Mouse (Mus musculus) hindbrain, embryonic 12.5 days (tissue): ENCODE results near the gene Uckl1. TPM values are rescaled to one million over a fixed set of nuclear protein-coding genes. Genes with fewer than 3 reads are reported as not detected.

Experiments used
- ATAC-seq: fragments of 200-750 bp; cut with Nextera tagmentation; 2 replicates; pipeline ENCODE4 v1.8.0; 2017; ENCODE audit warnings: moderate TSS enrichment; ENCODE audit not compliant: low FRiP score
- H3K27ac ChIP-seq: fragments of 300-500 bp; sonication (generic); 2 replicates; pipeline ENCODE4 v1.5.1; 2016; ENCODE audit warnings: mild to moderate bottlenecking
- H3K27me3 ChIP-seq: fragments of 300-500 bp; sonication (generic); 2 replicates; pipeline ENCODE4 v1.6.1; 2016; ENCODE audit warnings: mild to moderate bottlenecking
- H3K36me3 ChIP-seq: fragments of 300-500 bp; sonication (generic); 2 replicates; pipeline ENCODE4 v1.6.1; 2016; ENCODE audit warnings: mild to moderate bottlenecking
- H3K4me1 ChIP-seq: fragments of 300-500 bp; sonication (generic); 2 replicates; pipeline ENCODE4 v1.6.1; 2016
- H3K4me2 ChIP-seq: fragments of 300-500 bp; sonication (generic); replicated peaks from 2 replicates; pipeline ENCODE4 v1.6.1; 2016; ENCODE audit warnings: mild to moderate bottlenecking
- H3K4me3 ChIP-seq: fragments of 300-500 bp; sonication (generic); 2 replicates; pipeline ENCODE4 v1.5.1; 2016; ENCODE audit warnings: mild to moderate bottlenecking
- H3K9ac ChIP-seq: fragments of 300-500 bp; sonication (generic); 2 replicates; pipeline ENCODE4 v1.6.1; 2016; ENCODE audit warnings: mild to moderate bottlenecking, moderate library complexity
- H3K9me3 ChIP-seq: fragments of 300-500 bp; sonication (generic); replicated peaks from 2 replicates; pipeline ENCODE4 v1.6.1; 2016; ENCODE audit warnings: mild to moderate bottlenecking
- WGBS: fragments of 180-500 bp; shearing (Covaris S2); methylation state at CpG from one replicate; pipeline ENCODE4 v1.1.7; 2016; 5-methylcytosine and 5-hydroxymethylcytosine counted together
- polyA plus RNA-seq: library from polyadenylated mRNA; unstranded; fragments of >200 nt; fragmentation: Nextera tagmentation; extraction: Ambion mirVana; gene quantifications from 2 replicates; pipeline ENCODE4 v1.2.1, GENCODE M21; 2016

Gene Uckl1
- polyA plus RNA-seq, 1 experiment from 2014 or later = 64.2 TPM

DNA sequence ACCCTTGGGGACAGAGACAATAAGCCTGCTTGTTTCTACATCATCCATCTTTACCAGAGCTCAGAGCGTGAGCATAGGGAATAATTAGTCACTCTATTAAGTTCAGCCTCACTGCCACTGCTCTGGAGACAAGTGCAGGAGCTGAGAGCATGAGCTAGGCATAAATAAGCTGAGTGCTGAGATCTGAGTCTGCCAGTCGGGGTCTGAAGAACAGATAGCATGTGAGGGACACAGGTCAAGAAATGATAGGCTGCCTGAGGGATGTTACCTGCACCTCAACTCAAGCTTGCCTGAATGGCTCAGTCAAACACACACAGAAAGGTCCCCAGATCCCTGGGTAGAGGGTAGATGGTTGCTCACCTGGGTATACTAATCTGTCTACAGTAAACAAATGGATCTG, 7.6 kb downstream of the Uckl1 start:
- Histone ChIP-seq H3K4me3 (no peak overlapping the region), H3K4me2 (no peak overlapping the region), H3K9me3 (no peaks in the 10 kb centered on the region), H3K9ac (no peak overlapping the region), H3K27me3 (no peaks in the 10 kb centered on the region), H3K4me1 (peaks cover 22% of the 10 kb centered on the region), H3K27ac (0 out of 2 replicates have a peak overlapping the region, but pooled peaks have one; percentile 30), H3K36me3 (peaks cover 21% of the 10 kb centered on the region)
- WGBS = 65% methylated on average over 2 of the region's 2 CpGs
- no peak for ATAC-seq

DNA sequence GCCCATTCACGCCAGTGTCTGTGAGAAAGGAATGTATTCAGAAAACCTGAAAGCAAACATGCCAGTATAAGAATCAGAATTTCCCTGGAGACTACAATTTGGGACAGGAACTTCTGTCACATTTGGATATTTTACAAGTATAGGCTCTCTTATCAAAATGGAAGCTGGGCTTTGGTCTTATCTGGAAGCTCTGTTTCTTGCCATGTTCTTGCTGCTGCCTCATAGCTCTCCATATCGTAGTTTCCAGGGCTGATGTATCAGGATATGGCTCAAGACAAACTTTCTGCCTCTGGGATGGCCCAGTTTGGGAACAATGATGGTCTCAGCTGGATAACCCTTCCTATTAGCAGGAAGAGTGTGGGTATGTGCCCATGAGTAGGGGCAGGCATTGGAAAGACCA, 8.1 kb downstream of the Uckl1 start:
- no peak for ATAC-seq
- 93% methylated on average over 2 of the region's 2 CpGs for WGBS
- Histone ChIP-seq H3K4me3 (no peak overlapping the region), H3K4me2 (no peak overlapping the region), H3K4me1 (peaks cover 22% of the 10 kb centered on the region), H3K9ac (no peak overlapping the region), H3K9me3 (no peaks in the 10 kb centered on the region), H3K27ac (no peak overlapping the region), H3K27me3 (no peaks in the 10 kb centered on the region), H3K36me3 (peaks cover 24% of the 10 kb centered on the region)

DNA sequence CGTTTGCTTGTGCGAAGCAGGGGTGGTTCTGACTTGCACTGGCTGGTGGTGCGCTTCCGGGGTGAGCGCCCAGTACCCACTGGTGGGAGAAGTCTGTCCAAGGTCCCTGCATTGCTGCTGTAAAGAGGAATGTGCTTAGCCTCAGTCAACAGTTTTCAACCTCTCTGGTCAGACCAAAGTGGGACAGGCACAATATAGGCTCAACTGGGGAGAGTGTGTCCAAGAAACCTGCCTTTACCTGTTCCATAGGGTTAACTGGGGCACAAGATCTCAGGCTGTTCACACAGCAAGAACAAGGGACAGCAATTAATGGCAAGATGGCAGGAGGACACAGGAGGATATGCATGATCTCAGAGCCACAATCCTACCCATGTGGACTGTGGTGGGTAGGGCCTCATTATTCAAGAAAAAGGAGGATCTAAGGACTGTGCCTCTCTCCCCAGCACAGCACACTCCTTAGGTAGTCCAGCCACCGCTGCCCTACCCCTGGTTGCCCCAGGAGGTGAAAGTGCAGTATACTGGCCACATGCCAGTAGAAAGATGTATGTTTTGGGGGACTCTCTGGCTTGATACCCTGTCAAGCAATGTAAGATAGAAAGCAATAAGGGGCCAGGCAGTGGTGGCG, 9.7 kb downstream of the Uckl1 start:
- no peaks in the 10 kb centered on the region for H3K27me3 ChIP-seq
- no peak overlapping the region for H3K4me2 ChIP-seq
- no peak overlapping the region for H3K9ac ChIP-seq
- H3K36me3 ChIP-seq = peaks cover 24% of the 10 kb centered on the region
- no peak overlapping the region for H3K4me3 ChIP-seq
- no peaks in the 10 kb centered on the region for H3K9me3 ChIP-seq
- H3K27ac ChIP-seq = no peak overlapping the region
- WGBS = 94% methylated on average over 7 of the region's 7 CpGs
- no peak for ATAC-seq
- H3K4me1 ChIP-seq = peaks cover 13% of the 10 kb centered on the region

DNA sequence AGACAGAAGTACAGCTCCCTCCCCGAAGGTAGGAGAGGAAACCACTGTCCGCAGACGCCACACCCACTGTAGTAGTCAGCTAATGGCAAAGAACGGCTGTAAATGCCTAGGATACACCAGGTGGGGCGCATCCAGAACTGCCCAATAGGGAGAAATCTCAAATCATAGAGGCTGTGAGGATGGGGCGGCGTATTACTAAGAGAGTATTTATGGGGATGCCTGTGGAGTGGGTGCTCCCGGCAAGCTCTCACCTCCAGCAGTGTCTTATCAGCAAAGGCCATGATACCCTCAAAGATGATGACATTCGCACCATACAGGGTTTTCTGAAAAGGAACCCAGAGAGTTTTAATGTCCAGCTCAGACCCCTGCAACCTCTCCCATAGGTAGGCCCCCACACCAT, 10.7 kb downstream of the Uckl1 start:
- no peak overlapping the region for H3K27ac ChIP-seq
- no peak for ATAC-seq
- H3K9me3 ChIP-seq = no peaks in the 10 kb centered on the region
- no peak overlapping the region for H3K4me2 ChIP-seq
- no peak overlapping the region for H3K4me3 ChIP-seq
- peaks cover 29% of the 10 kb centered on the region for H3K36me3 ChIP-seq
- H3K27me3 ChIP-seq = no peaks in the 10 kb centered on the region
- WGBS = 92% methylated on average over 9 of the region's 9 CpGs
- no peak overlapping the region for H3K9ac ChIP-seq
- peaks cover 12% of the 10 kb centered on the region for H3K4me1 ChIP-seq

DNA sequence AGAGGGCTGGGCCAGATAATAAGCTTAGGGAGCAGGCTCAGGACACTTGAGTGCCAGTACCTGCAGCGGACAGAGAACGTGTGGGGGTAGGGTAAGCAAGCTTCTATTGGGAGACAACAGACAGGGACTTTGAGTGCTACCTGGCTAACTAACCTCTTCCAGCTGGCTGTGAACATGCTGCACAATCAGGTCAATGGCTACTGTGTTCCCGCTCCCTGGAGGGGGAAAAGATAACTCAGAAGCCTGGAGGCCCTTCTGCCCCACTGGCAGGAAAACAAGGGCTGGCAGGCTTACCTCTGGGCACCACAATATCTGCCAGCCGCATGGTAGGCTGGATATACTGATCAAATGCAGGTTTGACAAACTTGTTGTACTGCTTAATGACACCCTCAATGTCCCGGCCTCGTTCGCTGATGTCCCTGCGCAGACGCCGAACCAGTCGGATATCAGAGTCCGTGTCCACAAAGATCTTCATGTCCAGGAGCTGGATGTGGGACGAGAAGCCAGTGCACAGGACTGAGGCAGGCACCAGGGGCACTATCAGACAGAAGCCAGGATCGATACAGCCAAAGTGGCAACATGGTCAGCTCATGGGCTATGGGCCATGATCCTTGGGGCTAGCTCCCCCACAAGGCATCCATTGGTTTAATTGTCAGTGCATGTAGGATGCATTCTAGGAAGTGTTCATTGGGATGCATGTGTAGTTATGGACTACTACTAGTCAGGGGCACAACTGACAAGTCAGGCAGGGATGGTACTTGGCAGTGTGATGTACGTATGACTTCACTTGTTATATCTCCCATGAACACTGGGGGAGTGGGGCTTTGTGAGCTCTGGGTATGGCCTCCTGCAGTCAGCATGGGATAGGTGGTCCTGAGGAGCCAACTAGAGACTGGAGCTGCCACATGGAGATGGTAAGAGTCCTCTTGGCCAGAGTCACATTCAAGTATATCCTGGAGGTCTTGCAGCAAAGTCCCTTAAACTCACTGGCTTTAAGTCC, 11.5 kb downstream of the Uckl1 start:
- Histone ChIP-seq H3K27ac (no peak overlapping the region), H3K4me2 (no peak overlapping the region), H3K4me1 (peaks cover 8% of the 10 kb centered on the region), H3K27me3 (no peaks in the 10 kb centered on the region), H3K36me3 (peaks cover 29% of the 10 kb centered on the region), H3K9ac (no peak overlapping the region), H3K9me3 (no peaks in the 10 kb centered on the region), H3K4me3 (no peak overlapping the region)
- 94% methylated on average over 15 of the region's 15 CpGs for WGBS
- no peak for ATAC-seq

DNA sequence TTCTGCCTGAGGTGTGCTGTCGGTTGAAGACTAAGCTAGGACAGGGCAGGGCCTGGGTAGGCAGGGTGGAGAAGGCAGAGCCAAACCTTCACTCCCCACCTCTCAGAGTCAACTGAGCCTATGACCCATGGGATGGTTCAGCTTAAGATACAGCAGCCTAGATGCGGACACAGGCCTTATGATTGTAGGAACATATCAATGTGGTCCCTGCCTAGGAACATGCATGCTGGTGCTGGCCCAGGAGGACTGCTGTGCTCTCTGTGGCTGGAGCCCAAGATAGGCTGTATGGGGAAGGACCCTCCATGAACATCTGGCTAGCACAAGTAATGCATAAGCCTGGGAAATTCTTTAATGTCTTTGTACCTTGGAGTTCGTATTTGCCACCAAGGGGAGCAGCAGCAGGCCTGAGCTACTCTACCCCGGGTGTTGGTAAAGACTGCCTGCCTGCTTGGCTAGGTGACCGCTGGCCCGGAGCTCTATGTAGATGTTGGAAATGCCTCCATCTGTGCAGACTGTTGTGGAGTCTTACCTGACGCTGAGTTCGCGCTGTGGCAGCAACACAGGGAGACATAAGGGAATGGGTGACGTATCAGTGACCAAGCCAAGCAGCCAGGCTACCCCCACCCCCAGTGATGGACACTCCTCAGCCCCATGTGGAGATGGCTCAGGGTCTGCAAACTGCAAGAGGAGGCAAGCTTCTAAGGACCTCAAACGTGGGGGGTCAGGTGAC, 12.6 kb downstream of the Uckl1 start:
- no peak overlapping the region for H3K9ac ChIP-seq
- peaks cover 29% of the 10 kb centered on the region for H3K36me3 ChIP-seq
- 92% methylated on average over 11 of the region's 11 CpGs for WGBS

DNA sequence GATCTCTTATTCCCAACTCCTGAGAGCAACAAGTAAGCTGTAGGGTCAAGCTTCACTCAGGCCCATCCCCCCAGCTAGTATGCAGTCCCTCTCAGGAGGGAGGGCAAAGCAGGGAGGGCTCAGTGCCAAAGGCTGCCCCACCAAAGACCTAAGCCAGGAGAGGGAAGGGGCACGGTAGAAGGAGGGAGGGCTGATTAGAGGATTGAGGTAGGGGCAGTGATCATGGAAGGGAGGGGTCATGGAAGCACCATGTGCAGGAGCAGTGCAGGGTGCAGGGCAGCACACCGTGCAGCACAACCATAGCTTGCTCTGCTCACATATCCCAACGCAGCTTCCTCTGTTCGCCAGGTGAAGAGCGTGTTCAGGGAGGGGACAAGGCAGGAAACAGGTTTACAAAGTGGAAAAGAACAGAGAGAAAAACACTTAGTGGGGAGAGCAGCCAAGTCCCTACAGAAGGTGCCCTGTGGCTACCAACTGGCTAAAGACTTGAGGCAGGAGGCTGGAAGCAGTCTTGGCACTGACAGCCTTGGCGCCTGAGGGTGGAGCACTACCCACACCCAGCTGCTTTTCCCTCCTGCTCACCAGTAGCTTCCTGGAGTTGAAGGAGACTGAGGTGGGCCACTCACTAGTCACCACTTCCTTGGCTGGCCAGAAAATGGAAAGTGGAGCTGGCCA, 13.6 kb downstream of the Uckl1 start:
- no peak for ATAC-seq
- Histone ChIP-seq H3K4me1 (no peaks in the 10 kb centered on the region), H3K27me3 (no peaks in the 10 kb centered on the region), H3K27ac (no peak overlapping the region), H3K36me3 (peaks cover 29% of the 10 kb centered on the region), H3K4me2 (no peak overlapping the region), H3K9me3 (no peaks in the 10 kb centered on the region), H3K4me3 (no peak overlapping the region), H3K9ac (no peak overlapping the region)
- WGBS = 73% methylated on average over 6 of the region's 6 CpGs

More for the DNA sequence above, 12.6 kb downstream of the Uckl1 start:
- H3K4me3 ChIP-seq = no peak overlapping the region
- no peaks in the 10 kb centered on the region for H3K27me3 ChIP-seq
- no peaks in the 10 kb centered on the region for H3K9me3 ChIP-seq
- H3K4me2 ChIP-seq = no peak overlapping the region
- H3K27ac ChIP-seq = no peak overlapping the region
- no peak for ATAC-seq
- peaks cover 2% of the 10 kb centered on the region for H3K4me1 ChIP-seq

DNA sequence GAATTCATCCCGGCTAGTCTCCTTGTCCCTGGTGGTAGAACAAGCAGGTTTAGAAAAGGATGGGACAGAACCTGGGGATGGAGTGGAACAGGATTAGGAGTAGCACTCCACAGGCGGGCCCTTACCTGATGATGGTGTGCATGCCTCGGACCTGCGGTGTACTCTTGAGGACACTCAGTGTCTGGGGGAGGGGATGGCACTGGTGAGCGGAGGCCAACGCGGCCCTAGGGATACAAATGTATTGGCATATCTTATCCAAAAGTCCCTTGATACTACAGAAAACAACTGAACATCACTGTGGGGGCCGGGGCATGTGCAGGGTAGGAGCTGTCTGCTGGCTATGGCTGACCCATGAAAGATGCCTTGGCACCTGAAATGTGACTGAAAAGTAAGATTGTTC, 14.3 kb downstream of the Uckl1 start:
- H3K27me3 ChIP-seq = no peaks in the 10 kb centered on the region
- H3K4me2 ChIP-seq = no peak overlapping the region
- ATAC-seq = no peak
- no peaks in the 10 kb centered on the region for H3K9me3 ChIP-seq
- H3K9ac ChIP-seq = no peak overlapping the region
- no peaks in the 10 kb centered on the region for H3K4me1 ChIP-seq
- WGBS = 84% methylated on average over 8 of the region's 8 CpGs
- H3K36me3 ChIP-seq = peaks cover 32% of the 10 kb centered on the region
- no peak overlapping the region for H3K4me3 ChIP-seq
- H3K27ac ChIP-seq = no peak overlapping the region

DNA sequence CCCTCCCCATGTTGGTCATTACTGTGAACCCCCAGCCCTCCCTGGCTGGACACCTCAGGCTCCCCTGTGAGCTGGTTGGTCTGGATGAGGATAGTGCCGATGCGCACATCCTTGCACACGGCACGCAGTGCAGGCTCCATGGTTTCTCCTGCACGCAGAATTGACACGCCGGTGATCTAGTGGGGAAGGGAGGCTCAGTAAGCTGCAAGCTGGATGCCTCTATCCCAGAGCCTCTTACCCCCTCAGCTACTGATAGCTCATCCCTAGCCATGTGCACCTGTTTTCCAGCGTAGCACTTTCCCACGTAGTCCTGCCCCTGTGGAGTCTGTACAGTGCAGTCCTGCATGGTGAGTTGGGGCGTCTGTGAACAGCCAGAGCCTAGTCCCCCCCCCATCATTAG, 14.8 kb downstream of the Uckl1 start:
- WGBS = 92% methylated on average over 10 of the region's 10 CpGs
- Histone ChIP-seq H3K4me3 (no peak overlapping the region), H3K36me3 (peaks cover 32% of the 10 kb centered on the region), H3K27me3 (no peaks in the 10 kb centered on the region), H3K9me3 (no peaks in the 10 kb centered on the region), H3K4me1 (no peaks in the 10 kb centered on the region), H3K4me2 (no peak overlapping the region), H3K9ac (no peak overlapping the region), H3K27ac (no peak overlapping the region)
- no peak for ATAC-seq

DNA sequence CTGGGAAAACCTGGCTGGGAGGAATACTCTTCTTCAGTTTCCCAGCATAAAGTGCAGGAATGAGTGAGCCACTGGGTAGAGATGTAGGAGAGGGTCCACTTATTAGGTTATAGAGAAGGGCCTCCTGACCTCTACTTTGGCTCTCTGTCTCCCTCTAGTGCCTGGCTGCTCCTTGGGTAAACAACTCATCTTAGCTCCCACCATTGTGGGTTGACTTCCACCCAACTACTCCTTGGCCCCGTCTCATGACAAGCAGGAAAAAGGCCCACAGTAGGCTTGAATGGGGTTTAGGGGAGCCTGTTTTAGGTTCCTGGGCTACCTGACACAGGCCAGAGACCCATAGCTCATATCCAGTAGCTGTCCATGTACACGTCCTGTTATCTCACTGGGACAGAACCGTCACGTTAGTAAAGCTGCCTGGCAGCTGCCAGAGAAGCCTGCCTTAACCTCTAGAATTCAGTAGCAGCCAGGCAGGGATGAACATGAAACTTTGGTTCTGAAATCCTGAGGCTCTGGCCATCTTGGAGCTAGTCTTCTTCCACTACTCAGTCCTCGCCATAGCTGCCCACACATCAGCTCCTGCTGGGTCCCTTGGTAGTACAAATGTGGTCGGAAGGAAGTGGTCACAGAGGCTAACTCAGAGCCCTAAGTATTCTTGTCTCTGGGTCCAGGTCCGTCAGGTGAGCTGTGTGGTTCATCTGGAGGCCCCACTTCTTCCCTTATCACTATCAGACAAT, 16.3 kb downstream of the Uckl1 start:
- Histone ChIP-seq H3K4me3 (no peak overlapping the region), H3K9ac (no peak overlapping the region), H3K27ac (no peak overlapping the region), H3K9me3 (no peaks in the 10 kb centered on the region), H3K27me3 (no peaks in the 10 kb centered on the region), H3K4me2 (no peak overlapping the region), H3K36me3 (peaks cover 23% of the 10 kb centered on the region), H3K4me1 (no peaks in the 10 kb centered on the region)
- WGBS = 82% methylated on average over 7 of the region's 7 CpGs
- ATAC-seq = no peak

DNA sequence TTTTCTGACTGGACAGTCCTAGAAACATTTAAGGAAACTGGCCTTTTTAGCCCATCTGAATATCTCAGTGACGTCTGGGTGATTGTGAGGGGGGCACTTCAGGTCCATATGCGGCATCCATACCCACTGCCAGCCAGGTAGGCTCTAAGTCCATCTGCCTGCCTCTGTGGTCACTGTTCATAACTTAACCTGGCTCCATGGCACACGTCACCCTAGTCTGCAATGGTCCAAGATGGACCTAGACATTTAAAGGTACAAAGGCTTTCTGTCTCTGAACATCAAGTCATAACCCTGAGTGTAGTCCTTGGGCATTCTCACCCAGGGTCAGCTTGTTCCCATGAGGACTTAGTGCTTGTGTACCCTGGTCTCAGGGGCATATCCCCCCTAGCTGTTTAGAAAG, 17.4 kb downstream of the Uckl1 start:
- WGBS = 87% methylated on average over 3 of the region's 3 CpGs
- H3K4me1 ChIP-seq = no peaks in the 10 kb centered on the region
- ATAC-seq = no peak
- no peaks in the 10 kb centered on the region for H3K9me3 ChIP-seq
- no peak overlapping the region for H3K4me3 ChIP-seq
- no peak overlapping the region for H3K9ac ChIP-seq
- H3K27me3 ChIP-seq = no peaks in the 10 kb centered on the region
- no peak overlapping the region for H3K27ac ChIP-seq
- H3K4me2 ChIP-seq = no peak overlapping the region
- H3K36me3 ChIP-seq = peaks cover 12% of the 10 kb centered on the region
